Mouse (Mus musculus) lung, postnatal 36 days (tissue): ENCODE measurements at regions not wholly inside any gene's neighbourhood (a gene's known extent, or its start where the extent isn't known, plus 50 kb on each side); places are given as distances from the start of the nearest gene placed in this dataset.
"Not testable (repeated sequence)": the region's sequence is repeated elsewhere in the genome, so short reads cannot be mapped to it uniquely, and the experiment has no call there.

Experiments used
- DNase-seq: peaks from one replicate; pipeline ENCODE4 v3.0.0; 2022; ENCODE audit warnings: mixed read lengths

DNA sequence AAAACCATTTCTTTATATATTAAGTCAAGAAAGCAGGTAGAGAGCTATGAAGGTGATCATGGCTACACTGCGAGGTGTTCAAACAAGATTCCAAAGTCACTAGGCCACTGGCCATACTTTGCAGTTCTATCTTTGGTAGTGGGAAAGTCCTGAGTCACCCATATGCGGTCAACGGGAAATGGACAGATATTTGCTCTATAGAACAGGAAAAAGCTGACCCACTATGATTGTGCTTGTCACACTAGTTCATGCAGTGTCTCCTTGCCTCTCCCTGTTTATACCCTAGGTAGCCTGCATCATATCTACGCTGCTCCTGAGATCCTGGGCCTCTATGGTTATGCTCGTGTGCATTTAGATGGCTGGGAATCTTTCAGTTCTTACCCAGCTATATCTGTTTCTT lies 188.9 kb upstream of the Pfkp start:
- no peak for DNase-seq

DNA sequence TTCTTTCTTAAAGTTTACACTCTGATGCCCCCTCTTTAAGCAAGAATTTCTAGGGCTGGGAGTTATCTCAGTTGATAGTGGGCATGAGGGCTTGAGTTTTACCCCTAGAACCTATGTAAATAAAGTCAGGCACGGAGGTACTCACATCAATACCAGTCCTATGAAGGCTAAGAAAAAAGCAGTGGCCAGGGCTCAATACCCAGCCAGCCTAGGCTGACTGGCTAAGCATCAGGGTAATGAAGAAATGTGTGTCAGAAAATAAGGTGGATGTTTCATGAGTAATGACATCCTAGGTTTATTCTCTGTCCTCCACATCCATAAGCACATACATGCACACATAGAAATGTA lies 188.5 kb upstream of the Pfkp start:
- no peak for DNase-seq

DNA sequence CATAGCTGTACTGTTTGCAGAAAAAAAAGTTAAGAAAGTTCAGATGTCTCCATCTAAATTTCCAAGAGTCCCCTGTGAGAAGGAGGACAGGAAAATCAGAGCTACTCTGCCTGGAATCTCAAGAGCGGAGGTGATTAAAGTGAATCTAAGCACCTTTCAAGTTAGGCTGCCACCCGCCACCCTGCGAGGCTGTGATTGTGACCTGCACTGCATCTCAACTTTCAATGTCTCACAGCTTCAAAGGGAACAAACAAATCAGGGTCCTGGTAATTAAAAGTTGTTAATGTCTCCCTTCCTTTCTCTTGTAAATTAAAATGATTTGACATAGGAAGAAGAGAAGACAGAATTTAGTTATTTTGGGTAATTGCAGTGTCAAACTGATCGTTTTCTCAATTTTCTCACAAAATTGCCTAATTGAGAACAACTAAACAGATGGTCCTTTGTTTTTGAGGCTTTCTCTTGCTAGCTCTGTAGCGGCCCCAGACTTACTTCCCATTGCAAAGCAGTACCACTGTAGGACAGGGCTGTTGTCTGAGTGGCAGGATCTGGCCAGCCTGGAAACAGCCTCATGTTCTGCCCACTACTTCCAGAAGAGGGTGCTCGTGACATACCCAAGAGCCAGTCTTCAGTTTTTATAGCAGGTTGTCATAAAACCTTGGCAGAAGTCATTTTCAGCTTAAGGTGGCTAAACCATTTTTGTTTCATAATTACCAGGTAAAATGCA lies 187.9 kb upstream of the Pfkp start:
- peak; percentile 41 for DNase-seq

DNA sequence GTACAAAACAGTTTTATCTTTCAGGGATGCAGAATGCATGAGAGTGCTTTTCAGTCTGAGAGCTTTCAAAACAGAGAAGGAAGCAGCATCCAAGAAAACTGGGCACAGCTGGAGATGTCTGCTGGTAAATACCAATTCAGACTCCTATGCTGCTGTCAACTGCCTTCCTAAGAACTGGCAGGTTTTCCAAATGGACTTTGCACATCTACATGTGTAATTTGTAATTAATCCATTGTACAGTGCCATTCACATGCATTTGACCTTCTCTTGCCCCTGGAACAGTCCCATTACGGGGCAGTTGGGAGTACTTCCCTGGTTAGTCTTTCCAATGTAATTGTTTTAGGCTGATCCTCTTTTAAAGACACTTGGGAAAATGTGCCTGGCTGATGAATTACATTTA lies 181.3 kb upstream of the Pfkp start:
- no peak for DNase-seq

DNA sequence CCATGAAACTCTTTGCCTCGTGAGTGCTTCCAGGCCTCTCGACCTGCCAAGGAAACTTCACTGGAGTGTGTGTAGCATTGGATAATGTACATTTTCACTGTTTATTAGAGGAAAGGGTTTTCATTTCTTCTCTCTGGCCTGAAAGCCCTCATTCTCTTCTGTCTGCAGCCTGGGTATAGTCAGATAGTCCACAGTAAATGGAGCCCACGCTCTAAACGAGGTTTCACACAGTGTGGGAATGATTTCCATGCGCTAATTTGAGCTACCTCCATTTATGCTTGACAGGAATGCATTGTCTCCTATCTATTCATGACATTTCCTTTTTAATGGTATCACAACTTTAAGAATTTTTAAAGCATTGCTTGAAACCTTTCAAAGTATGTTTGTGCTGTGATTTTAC lies 180.8 kb upstream of the Pfkp start:
- no peak for DNase-seq

DNA sequence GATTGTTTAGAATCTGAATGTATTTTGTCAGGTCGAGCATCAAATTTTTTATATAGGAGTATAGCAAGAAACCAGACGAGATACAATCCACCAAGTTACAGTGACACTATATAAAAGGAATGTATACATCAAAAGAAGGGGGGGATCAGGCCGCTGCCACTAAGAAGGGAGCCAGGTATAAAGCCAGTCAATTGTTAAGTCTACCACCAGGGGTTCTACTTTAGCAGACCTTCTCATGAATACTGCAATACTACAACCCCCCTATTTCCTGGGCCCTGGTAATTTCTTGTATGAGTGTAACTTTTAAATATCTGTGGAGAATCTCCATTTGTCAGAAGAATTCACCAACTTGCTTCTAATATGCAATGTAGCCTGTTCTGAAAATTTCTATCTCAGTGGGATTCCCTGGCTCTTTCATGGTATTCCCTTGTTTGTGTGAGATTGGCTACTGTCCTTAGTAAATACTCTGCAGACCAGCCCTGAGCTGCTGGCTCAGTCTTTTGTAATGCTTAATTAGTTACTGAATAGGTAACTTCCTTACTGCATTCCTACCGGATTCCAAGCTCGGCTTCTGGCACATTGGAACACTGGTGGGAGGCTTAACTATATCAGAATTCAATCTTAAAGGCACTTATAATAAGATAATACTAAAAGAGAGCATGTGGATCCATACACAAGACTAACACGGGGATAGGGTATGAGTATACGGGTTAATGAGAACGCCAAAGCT lies 180.2 kb upstream of the Pfkp start:
- not testable (repeated sequence) for DNase-seq

DNA sequence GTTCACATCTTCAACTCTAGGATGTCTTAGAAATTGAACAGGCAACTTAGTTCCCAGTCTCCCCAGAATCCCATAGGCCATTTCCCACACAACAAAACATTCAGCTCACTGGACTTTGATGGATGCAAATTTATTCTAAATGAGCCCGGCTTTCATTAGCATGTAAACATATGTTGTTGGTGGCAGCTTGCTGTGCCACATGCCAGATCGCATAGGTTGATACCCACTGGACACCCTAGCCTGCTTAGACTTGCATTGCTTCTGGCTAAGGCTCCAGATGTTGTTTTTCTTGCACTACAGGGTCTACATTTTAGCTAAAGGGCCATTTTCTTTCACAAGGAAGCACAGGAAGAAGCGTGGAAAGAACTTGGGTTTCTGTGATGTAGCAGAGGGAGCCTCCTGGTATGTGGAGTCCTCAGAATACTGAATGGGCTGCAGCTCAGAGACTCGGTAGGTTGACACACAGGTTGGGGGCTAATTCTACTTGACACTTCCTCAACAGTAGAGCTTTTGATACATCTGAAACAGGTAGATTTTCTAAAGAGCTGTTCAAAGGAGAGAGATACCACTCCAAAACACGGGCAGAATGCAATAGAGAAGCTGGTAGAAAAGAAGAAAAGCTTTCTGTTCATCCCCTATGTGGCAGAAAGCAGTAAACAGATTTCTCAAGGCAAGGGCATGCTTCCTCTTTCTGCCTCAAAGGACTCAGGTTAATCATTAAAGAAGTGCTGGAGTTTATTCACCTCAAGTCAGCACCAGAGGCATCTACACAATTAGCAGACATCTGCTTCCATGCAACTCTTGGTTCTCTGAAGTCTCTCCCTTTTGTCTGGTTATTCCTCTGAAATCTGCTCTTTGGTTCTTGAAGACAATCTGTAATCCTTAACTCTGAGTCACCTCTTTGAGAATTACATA lies 153.9 kb upstream of the Pfkp start:
- DNase-seq: no peak

DNA sequence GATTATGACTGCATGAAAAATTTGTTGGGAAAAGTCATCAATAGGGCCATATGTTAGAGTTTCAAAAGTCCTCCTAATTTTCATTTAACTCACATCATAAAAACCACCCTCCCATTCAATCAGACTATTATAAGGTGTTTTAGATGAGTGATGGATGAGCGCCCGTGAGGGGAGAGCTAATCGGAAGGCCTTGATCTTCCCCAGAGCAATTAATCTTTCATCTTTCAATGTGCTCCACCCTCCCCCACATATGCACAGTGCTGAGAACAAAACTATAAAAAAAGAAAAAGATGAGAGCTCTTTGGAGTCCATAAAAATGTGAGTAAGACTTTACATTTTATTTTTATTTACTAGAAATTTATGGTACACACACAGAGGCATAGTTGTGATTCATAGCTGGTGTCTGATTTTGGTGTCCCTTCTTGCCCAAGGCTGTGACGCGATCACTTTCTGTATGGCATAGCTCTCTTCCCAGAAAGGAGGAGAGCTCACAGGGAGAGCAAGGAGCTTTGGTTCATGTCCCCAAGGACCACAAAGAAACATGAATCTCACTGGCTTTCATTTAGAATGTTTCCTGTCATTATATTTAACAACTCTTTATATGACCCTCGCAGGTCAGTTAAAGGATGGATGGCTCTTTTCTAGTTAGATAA lies 119.5 kb upstream of the Pfkp start:
- DNase-seq: no peak

DNA sequence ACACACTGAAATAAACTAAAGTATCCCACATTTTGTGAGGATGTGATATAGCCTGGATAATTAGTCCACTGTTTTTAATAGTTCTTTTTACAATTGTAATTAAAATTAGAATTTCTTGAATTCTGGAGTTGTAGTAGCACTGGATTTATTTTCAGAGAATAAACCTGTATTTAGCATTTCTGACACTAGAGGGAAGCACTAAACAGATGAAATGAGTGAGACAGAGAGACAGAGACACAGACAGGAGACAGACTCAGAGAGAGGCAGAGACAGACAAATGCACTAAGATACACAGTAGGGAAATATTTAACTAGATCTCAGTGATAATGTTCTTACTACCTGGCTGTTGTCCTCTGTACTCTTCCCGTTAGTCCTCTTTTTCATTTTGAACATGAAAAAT lies 108.6 kb upstream of the Pfkp start:
- DNase-seq: no peak

DNA sequence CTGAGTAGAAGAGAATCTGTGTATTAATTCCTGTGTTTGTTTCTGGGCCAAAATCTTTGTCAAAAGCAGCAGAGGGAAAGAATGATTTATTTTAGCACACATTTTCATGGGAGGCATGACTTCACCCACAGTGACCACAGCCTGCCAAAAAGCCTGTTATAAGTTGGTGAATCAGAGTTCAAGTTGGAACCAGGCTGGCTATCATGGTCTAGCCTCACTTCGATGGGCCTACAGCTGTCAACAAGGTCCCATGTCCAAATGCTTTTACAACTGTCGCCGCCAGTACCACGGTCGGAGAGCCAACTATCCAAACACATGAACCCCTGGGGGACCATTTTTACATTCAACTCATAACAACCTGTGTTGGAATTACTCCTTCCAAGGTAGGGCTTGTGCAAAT lies 103.0 kb upstream of the Pfkp start:
- DNase-seq: no peak

DNA sequence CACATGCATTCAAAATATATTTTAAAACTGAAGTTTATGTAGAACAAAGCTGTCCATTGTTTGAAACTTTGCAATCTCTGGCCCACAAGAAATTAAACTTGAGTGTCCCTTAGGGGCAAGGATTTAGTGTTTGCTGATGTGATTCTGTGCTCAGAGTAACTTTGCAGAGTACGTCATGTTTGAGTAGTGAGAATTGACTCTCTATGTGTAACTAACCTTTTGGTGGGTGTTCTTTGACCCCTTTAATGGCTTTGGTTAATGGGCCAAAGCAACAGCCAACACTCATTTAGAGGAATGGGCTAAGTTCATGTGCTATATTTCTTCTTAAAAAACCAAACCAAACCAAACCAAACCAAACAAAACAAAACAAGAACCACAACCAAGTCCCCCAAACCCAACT lies 102.6 kb upstream of the Pfkp start:
- no peak for DNase-seq

DNA sequence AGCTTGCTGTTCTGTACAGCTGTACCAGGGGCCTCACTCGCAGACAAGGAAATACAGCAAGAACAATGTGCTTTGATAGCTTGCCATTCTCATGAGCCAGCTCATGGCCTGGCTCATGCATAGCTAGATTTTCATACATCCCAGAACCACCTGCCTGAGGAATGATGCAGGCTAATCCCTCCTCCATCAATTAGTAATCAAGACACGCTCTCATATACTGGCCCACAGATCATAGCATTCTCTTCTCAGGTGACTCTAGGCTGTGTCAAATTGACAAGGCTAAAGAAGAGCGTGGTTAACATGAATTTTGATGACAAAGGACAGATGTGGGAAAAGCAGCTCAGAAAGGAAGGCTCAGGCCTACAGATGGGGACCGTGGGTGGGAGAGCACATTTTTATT lies 93.3 kb upstream of the Pfkp start:
- no peak for DNase-seq

DNA sequence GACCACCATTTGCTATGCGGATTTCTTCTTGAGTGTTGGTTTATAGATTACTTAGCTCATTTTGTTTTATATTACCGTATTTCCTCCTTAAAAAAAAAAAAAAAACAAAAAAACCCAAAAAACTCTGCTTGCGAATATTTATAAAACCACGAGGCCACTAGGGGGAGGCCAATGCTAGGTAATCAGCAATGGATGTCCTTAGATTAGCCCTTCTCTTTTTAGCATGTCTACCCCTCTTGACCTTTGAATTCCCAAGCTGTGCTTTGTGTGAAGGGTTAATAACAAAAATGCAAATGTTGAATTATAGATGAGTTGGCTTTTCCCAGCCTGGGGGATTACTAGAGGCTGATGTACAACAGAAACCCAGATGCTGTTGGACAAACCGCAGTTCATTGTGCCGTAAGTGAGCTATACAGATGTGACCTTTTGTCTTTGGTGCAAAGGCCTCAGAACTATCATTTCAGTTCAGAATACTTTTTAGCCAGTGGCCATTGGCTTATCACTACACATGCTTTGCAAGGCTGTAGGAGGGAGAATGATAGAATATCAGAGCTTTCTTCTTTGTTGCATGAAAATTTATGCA lies 88.5 kb upstream of the Pfkp start:
- DNase-seq: no peak
